Mouse (Mus musculus) MEL-GATA-1-ER (cell line): Measurements from ENCODE around the gene Hoxb1.

Experiments
- DNase-seq: peaks from one replicate; pipeline ENCODE4 v3.0.0-alpha.2; 2012; ENCODE audit warnings: low read depth; ENCODE audit errors: extremely low read depth

Hoxb1 gene

GRCm38 (mm10) chr11:96365441-96366091 lies at the start of gene Hoxb1:
Hoxb1 (plus strand) TSS chr11:96365752.
- DNase-seq, result no peak

DNA sequence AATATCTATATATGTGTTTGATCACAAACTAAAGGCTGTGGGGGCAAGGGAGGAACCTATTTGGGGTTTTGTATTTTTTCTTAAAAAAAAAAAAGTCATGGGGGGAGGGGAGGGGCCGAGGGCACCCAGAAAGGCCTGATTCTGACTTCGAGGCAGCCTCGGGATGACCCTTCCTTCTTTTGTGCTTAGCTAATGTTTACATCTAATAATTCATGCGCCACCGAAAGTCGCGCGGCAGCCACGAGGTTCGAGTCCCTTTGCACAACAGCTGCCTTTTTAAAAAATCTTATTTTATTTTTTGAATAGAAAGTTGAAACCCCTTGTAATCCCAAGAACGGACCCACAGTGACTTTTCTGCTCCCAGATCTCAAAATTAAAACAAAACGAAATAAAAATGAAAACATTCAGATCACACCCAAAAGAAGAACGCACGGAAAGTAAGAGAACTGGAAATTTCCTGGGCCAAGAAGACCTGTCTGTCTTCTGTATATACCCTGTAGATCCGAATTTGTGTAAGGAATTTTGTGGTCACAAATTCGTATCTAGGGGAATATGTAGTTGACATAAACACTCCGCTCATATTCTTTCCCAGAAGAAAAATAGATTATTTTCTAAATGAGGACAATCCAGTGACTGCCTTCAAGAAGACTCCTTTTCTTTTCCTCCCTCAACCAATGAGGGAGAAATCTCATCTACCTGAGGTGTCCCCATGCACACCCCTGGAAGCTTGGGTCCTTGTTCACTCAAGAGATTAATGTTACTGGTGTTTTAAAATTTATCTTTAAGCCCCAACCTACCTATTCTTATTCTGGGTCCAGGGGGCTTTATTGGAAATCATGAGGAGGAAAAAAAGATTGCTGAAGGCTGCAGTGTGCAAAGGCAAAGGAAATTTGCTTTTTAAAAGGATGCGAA lies 48.6 kb upstream of the Hoxb1 start:
- no peak for DNase-seq

DNA sequence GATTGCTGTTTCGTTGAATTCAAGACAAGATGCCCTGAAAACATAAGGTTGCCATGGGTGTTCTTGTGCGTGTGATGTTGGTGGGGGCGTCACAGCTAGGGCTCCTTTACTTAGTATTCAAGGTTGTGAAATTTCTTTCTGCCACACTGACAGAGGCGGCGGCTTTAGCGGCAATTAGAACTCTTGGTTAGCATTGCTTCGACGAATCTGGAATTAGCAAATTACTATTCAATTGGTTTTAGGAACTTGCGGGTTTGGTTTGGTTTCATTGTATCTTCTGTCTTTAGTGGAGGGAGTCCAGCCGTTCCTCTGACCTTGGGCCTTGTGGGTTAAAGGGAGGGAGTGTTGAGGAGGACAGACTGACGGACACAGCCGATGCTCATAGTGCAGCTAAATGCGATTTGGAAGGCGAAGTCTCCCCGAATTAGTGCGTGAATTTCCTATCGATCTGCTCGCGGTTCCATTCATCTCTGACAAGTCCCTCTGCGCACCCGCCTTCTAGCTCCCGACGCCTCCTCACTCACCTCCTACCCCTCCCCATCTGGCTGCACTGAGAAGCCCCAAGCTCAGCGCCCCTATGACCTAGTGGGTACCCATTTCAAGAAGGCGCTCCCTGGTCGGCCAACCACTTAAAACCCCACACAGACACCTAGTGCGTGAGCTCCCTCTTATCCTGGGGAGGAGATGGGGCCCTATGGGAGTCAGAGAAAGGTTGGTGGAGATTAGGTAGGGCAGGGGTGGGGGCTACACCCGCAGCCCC lies 47.8 kb upstream of the Hoxb1 start, which contains the start of gene Hoxb4:
TSS of gene Hoxb4 (plus strand) at position 660 of the 760 bp plus-strand sequence.
- DNase-seq, result no peak

- no peak for DNase-seq
Observed at GRCm38 (mm10) chr11:96318368-96319070, 47.0 kb upstream of the Hoxb1 start.

- no peak for DNase-seq
Observed at GRCm38 (mm10) chr11:96319071-96319902, 46.3 kb upstream of the Hoxb1 start.

GRCm38 (mm10) chr11:96319910-96320309 lies 45.6 kb upstream of the Hoxb1 start:
- DNase-seq, result no peak

GRCm38 (mm10) chr11:96320688-96321087 lies 44.9 kb upstream of the Hoxb1 start:
- no peak for DNase-seq

DNA sequence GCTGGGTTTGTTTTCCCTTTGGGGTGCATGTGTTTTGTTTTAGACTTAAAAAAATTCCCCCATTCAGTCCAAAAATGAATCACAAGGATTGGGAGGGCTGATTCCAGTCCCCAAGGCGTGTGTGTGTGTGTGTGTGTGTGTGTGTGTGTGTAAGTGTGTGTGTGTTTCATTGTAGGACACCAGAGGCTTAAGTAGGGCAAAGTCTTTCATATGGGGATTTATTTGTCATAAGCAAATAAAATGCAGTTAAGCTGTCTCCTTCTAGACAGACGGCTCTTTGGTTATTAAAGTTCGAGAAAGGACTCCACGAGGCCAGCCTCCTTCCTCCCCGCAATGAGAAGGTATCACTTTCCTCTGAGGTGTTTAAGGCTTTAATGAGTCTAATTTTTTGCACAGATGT lies 43.7 kb upstream of the Hoxb1 start:
- no peak for DNase-seq

DNA sequence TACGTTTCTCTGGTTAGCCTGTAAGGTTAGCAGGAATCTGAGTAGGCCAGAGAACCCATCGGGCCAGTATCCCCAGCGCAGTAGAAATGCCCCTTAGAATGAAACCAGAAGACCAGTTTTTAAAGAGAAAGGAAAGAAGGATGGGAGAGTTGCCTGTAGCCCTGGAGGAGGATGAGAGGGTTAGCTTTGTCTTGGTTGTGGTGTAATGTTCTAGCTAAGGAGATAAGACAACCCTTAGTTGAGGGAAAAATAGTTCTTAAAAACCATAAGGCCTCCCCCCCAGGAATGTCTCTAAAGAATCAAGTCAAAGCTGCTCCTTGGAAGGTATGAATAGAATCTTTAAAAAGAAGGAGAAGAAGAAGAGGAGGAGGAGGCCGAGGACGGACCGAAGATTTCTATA lies 42.8 kb upstream of the Hoxb1 start:
- DNase-seq, result no peak

DNA sequence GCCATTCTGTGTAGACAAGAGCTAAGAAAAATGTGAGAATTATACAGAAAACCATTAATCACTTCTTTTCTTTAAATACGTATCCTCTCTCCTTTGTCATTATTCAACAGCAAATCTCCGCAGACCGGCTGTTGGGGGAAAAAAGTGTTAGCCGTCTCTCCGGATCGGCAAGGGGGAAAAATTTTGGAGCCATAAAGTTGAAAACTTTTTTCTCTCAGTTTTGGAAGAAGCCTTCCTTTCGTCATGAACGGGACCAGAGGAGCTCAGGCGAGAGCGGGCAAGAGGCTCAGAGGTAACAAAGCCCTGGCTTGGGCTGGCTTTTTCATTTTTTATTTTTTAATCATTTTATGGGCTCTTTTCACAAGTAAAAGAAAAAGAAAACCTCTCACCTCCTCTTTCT lies 42.4 kb upstream of the Hoxb1 start, which contains the start of gene Hoxb3:
TSS of gene Hoxb3 (plus strand) at position 173 of the 400 bp plus-strand sequence.
- no peak for DNase-seq

DNA sequence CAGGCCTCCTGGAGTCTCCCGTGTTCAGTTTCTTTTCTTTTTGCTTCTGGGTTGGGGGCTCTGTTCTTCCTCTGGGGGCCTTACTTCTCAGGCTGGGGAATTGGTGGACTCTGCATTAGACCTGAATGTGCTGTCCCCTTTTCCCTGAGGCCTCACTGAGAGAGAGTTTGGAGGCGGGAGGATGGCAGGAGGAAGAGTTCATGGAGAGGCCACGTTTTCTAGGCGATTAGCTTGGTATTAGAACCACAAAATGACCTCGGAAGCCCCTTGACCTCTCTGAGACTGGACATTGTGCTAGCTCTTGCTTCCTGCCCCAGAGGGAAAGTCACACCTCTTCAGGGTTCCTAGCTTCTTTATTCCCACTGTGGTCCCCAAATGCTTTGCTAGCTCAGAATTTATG lies 41.4 kb upstream of the Hoxb1 start:
- no peak for DNase-seq

DNA sequence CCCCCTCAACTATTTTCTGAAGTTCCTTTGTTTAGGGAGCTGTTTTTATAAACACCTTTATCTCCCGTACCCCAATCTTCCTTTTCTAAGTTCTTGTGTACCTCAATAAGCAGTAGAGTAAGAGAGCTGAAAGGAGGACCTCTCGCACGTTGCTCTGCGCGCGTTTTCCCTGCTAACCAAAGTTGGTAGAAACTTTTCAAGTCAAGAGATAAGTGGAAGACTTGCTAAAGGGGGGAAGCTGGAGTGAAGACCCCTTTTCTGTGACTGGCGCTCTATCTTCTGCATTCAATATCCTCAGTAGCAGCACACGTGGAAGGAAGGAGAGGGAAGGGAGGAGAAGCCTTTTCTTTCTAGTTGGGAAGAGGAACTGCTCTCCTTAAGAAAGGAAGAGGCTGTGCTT lies 40.6 kb upstream of the Hoxb1 start:
- DNase-seq, result no peak

- no peak for DNase-seq
Observed at GRCm38 (mm10) chr11:96325747-96326212, 39.8 kb upstream of the Hoxb1 start.

GRCm38 (mm10) chr11:96326705-96327104 lies 38.8 kb upstream of the Hoxb1 start:
- DNase-seq, result no peak

- DNase-seq, result no peak
Observed at GRCm38 (mm10) chr11:96327122-96327521, 38.4 kb upstream of the Hoxb1 start.

GRCm38 (mm10) chr11:96327750-96328149 lies 37.8 kb upstream of the Hoxb1 start:
- no peak for DNase-seq

- DNase-seq, result no peak
Observed at GRCm38 (mm10) chr11:96328605-96329004, 36.9 kb upstream of the Hoxb1 start.

GRCm38 (mm10) chr11:96332105-96332504 lies 33.4 kb upstream of the Hoxb1 start:
- DNase-seq, result no peak

- DNase-seq, result no peak
Observed at GRCm38 (mm10) chr11:96332618-96333032, 32.9 kb upstream of the Hoxb1 start.
